Mouse (Mus musculus): ENCODE measurements around the gene Iqcd. TPM values are rescaled to one million over a fixed set of nuclear protein-coding genes. Genes with fewer than 3 reads are reported as not detected.

Iqcd gene
- polyA plus RNA-seq, 1 experiment from 2014 or later = 1.0 TPM

GRCm38 (mm10) chr5:120562956-120563913 lies 25.6 kb upstream of the Iqcd start:
- Histone ChIP-seq H3K4me3 (replicated peaks; ENCODE audit: low read length) (no peak overlapping the region), H3K9ac (replicated peaks; ENCODE audit: low read depth, low read length) (no peak overlapping the region), H3K4me1 (replicated peaks; ENCODE audit: control insufficient read depth, insufficient read depth, low read length) (peaks cover 48% of the 10 kb centered on the region), H3K27ac (ENCODE audit: low read length) (peak overlapping the region; percentile 33; the same call in 1 of the 2 replicates), H3K9me3 (ENCODE audit: control insufficient read depth, low read length) (no peaks in the 10 kb centered on the region), H3K27me3 (replicated peaks; ENCODE audit: control insufficient read depth, insufficient read depth, low read length) (no peaks in the 10 kb centered on the region), H3K4me2 (ENCODE audit: low read length) (no peak overlapping the region), H3K36me3 (ENCODE audit: control insufficient read depth, insufficient read depth) (no peaks in the 10 kb centered on the region; the same call in 1 of the 2 replicates)
- ATAC-seq = no peak
- WGBS = 64% methylated on average over 28 of the region's 28 CpGs

- no peak for ATAC-seq
- Histone ChIP-seq H3K4me1 (replicated peaks; ENCODE audit: control insufficient read depth, insufficient read depth, low read length) (peaks cover 54% of the 10 kb centered on the region), H3K4me2 (ENCODE audit: low read length) (no peak overlapping the region), H3K9me3 (ENCODE audit: control insufficient read depth, low read length) (no peaks in the 10 kb centered on the region), H3K36me3 (ENCODE audit: control insufficient read depth, insufficient read depth) (no peaks in the 10 kb centered on the region; the same call in 1 of the 2 replicates), H3K27me3 (replicated peaks; ENCODE audit: control insufficient read depth, insufficient read depth, low read length) (no peaks in the 10 kb centered on the region), H3K9ac (replicated peaks; ENCODE audit: low read depth, low read length) (no peak overlapping the region), H3K27ac (ENCODE audit: low read length) (no peak overlapping the region), H3K4me3 (replicated peaks; ENCODE audit: low read length) (no peak overlapping the region)
- WGBS = 70% methylated on average over 4 of the region's 4 CpGs
These were observed 24.9 kb upstream of the Iqcd start for GRCm38 (mm10) chr5:120563914-120564311.

GRCm38 (mm10) chr5:120565171-120565905 lies 23.5 kb upstream of the Iqcd start:
- H3K4me2 ChIP-seq (ENCODE audit: low read length) = 0 out of 2 replicates have a peak overlapping the region, but pooled peaks have one; percentile 23
- no peaks in the 10 kb centered on the region; the same call in 1 of the 2 replicates for H3K36me3 ChIP-seq (ENCODE audit: control insufficient read depth, insufficient read depth)
- no peaks in the 10 kb centered on the region for H3K9me3 ChIP-seq (ENCODE audit: control insufficient read depth, low read length)
- peak overlapping the region; percentile 91 for H3K27ac ChIP-seq (ENCODE audit: low read length)
- H3K4me1 ChIP-seq (replicated peaks; ENCODE audit: control insufficient read depth, insufficient read depth, low read length) = peaks cover 62% of the 10 kb centered on the region
- WGBS = 16% methylated on average over 15 of the region's 15 CpGs
- ATAC-seq = peak; percentile 35; the same call in 1 of the 2 replicates
- H3K9ac ChIP-seq (replicated peaks; ENCODE audit: low read depth, low read length) = peak overlapping the region; percentile 12
- H3K27me3 ChIP-seq (replicated peaks; ENCODE audit: control insufficient read depth, insufficient read depth, low read length) = no peaks in the 10 kb centered on the region
- no peak overlapping the region for H3K4me3 ChIP-seq (replicated peaks; ENCODE audit: low read length)

- peak overlapping the region; percentile 12 for H3K9ac ChIP-seq (replicated peaks; ENCODE audit: low read depth, low read length)
- WGBS = 9% methylated on average over 5 of the region's 5 CpGs
- no peaks in the 10 kb centered on the region for H3K27me3 ChIP-seq (replicated peaks; ENCODE audit: control insufficient read depth, insufficient read depth, low read length)
- H3K27ac ChIP-seq (ENCODE audit: low read length) = peak overlapping the region; percentile 91
- peaks cover 64% of the 10 kb centered on the region for H3K4me1 ChIP-seq (replicated peaks; ENCODE audit: control insufficient read depth, insufficient read depth, low read length)
- H3K4me3 ChIP-seq (replicated peaks; ENCODE audit: low read length) = no peak overlapping the region
- ATAC-seq = peak; percentile 82
- no peaks in the 10 kb centered on the region for H3K9me3 ChIP-seq (ENCODE audit: control insufficient read depth, low read length)
- peak overlapping the region; percentile 23 for H3K4me2 ChIP-seq (ENCODE audit: low read length)
- no peaks in the 10 kb centered on the region; the same call in 1 of the 2 replicates for H3K36me3 ChIP-seq (ENCODE audit: control insufficient read depth, insufficient read depth)
These were observed 22.7 kb upstream of the Iqcd start for GRCm38 (mm10) chr5:120566101-120566500.

- H3K4me2 ChIP-seq (ENCODE audit: low read length) = no peak overlapping the region; the same call in none of the 2 replicates
- no peak overlapping the region for H3K4me3 ChIP-seq (replicated peaks; ENCODE audit: low read length)
- no peaks in the 10 kb centered on the region; the same call in 1 of the 2 replicates for H3K36me3 ChIP-seq (ENCODE audit: control insufficient read depth, insufficient read depth)
- H3K27ac ChIP-seq (ENCODE audit: low read length) = peak overlapping the region; percentile 91
- peaks cover 65% of the 10 kb centered on the region for H3K4me1 ChIP-seq (replicated peaks; ENCODE audit: control insufficient read depth, insufficient read depth, low read length)
- 28% methylated on average over 9 of the region's 9 CpGs for WGBS
- H3K9me3 ChIP-seq (ENCODE audit: control insufficient read depth, low read length) = no peaks in the 10 kb centered on the region
- H3K27me3 ChIP-seq (replicated peaks; ENCODE audit: control insufficient read depth, insufficient read depth, low read length) = no peaks in the 10 kb centered on the region
- ATAC-seq = 0 out of 2 replicates have a peak, but pooled peaks have one; percentile 1
- peak overlapping the region; percentile 5; the same call in 1 of the 2 replicates for H3K9ac ChIP-seq (replicated peaks; ENCODE audit: low read depth, low read length)
These were observed 22.0 kb upstream of the Iqcd start for GRCm38 (mm10) chr5:120566681-120567252.

GRCm38 (mm10) chr5:120567253-120567701 lies 21.5 kb upstream of the Iqcd start:
- H3K4me1 ChIP-seq (replicated peaks; ENCODE audit: control insufficient read depth, insufficient read depth, low read length) = peaks cover 67% of the 10 kb centered on the region
- H3K9ac ChIP-seq (replicated peaks; ENCODE audit: low read depth, low read length) = peak overlapping the region; percentile 5; the same call in 1 of the 2 replicates
- 10% methylated on average over 21 of the region's 21 CpGs for WGBS
- peak overlapping the region; percentile 91 for H3K27ac ChIP-seq (ENCODE audit: low read length)
- no peak overlapping the region for H3K4me3 ChIP-seq (replicated peaks; ENCODE audit: low read length)
- peak; percentile 19 for ATAC-seq
- H3K4me2 ChIP-seq (ENCODE audit: low read length) = peak overlapping the region; percentile 34
- H3K36me3 ChIP-seq (ENCODE audit: control insufficient read depth, insufficient read depth) = no peaks in the 10 kb centered on the region
- H3K9me3 ChIP-seq (ENCODE audit: control insufficient read depth, low read length) = no peaks in the 10 kb centered on the region
- H3K27me3 ChIP-seq (replicated peaks; ENCODE audit: control insufficient read depth, insufficient read depth, low read length) = no peaks in the 10 kb centered on the region

- WGBS = 10% methylated on average over 14 of the region's 14 CpGs
- Histone ChIP-seq H3K9ac (replicated peaks; ENCODE audit: low read depth, low read length) (peak overlapping the region; percentile 37; the same call in 1 of the 2 replicates), H3K4me3 (replicated peaks; ENCODE audit: low read length) (no peak overlapping the region), H3K27me3 (replicated peaks; ENCODE audit: control insufficient read depth, insufficient read depth, low read length) (no peaks in the 10 kb centered on the region), H3K9me3 (ENCODE audit: control insufficient read depth, low read length) (no peaks in the 10 kb centered on the region), H3K27ac (ENCODE audit: low read length) (peak overlapping the region; percentile 91), H3K36me3 (ENCODE audit: control insufficient read depth, insufficient read depth) (no peaks in the 10 kb centered on the region), H3K4me2 (ENCODE audit: low read length) (peak overlapping the region; percentile 34), H3K4me1 (replicated peaks; ENCODE audit: control insufficient read depth, insufficient read depth, low read length) (peaks cover 67% of the 10 kb centered on the region)
- ATAC-seq = peak; percentile 46; the same call in 1 of the 2 replicates
These were observed 21.0 kb upstream of the Iqcd start for GRCm38 (mm10) chr5:120567761-120568211.

GRCm38 (mm10) chr5:120568336-120568768 lies 20.5 kb upstream of the Iqcd start:
- Histone ChIP-seq H3K9ac (replicated peaks; ENCODE audit: low read depth, low read length) (peak overlapping the region; percentile 33; the same call in 1 of the 2 replicates), H3K4me3 (replicated peaks; ENCODE audit: low read length) (no peak overlapping the region), H3K9me3 (ENCODE audit: control insufficient read depth, low read length) (no peaks in the 10 kb centered on the region), H3K27me3 (replicated peaks; ENCODE audit: control insufficient read depth, insufficient read depth, low read length) (no peaks in the 10 kb centered on the region), H3K4me1 (replicated peaks; ENCODE audit: control insufficient read depth, insufficient read depth, low read length) (peaks cover 66% of the 10 kb centered on the region), H3K27ac (ENCODE audit: low read length) (peak overlapping the region; percentile 91), H3K4me2 (ENCODE audit: low read length) (peak overlapping the region; percentile 34; the same call in 1 of the 2 replicates), H3K36me3 (ENCODE audit: control insufficient read depth, insufficient read depth) (no peaks in the 10 kb centered on the region)
- 23% methylated on average over 9 of the region's 9 CpGs for WGBS
- peak; percentile 19; the same call in 1 of the 2 replicates for ATAC-seq
